Mouse (Mus musculus) layer of hippocampus, postnatal 10 days (tissue): ENCODE data around the gene Ankrd23. TPM values are rescaled to one million over a fixed set of nuclear protein-coding genes. Genes with fewer than 3 reads are reported as not detected.

ENCODE experiments used
- DNase-seq, 2 experiments: peaks; one replicate each; pipeline ENCODE4 v3.0.0; 2021; ENCODE audit warnings: low spot score in 2 of 2
- total RNA-seq, 2 experiments: library from RNA; stranded (reverse); gene quantifications; 2 replicates each; pipeline ENCODE4 v1.2.3; 2021

The Ankrd23 gene
- total RNA-seq, 2 experiments from 2014 or later, result 4.9 to 5.0 TPM

DNA sequence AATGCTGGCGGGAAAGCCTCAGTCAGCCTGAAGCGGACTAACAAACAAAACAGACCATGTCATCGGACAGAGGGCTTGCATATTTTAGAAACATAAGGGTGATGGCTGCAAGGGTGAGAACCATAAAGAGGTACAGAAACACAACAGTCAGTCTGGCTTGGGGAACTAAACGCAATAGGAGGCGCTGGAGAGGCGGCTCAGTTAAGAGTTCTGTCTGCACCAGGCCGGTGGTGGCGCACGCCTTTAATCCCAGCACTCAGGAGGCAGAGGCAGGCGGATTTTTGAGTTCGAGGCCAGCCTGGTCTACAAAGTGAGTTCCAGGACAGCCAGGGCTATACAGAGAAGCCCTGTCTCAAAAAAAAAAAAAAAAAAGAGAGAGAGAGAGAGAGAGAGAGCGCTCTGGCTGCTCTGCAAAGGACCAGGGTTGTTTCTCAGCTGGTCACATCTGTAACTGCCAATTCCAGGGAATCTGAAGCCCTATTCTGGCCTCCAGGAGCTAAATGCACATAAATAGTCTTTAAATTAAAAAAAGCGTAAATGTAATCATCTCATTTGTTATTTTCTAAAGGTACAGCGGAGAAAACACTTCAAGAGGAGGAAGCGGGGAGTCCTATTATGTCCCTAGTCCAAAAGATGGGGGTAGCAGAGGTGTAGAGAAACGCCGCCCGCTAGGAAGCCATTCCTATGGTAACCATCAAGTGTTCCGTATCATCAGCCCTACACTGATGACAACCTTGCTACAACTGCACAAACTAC is 9.3 kb upstream of the Ankrd23 start:
- DNase-seq, result peak in 1 of 2 experiments; percentile 44

DNA sequence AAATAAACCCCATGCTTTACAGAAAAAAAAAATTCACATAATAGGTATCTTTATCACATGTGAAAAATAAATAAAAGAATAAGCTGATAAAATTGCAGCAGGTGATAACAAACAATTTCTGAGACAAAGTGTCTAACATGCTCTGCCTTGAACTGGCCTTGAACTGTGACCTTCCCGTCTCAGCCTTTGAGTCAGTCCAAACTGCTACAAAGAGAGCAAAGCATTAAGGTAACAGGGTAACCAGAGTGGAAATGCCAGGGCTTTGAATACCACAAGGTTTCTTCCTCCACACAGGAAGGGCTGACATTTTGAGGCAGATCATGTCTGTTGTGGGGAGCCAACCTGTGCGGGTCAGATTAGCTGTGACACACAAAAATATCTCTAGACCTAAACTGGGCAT is 8.7 kb upstream of the Ankrd23 start:
- no peak for DNase-seq

DNA sequence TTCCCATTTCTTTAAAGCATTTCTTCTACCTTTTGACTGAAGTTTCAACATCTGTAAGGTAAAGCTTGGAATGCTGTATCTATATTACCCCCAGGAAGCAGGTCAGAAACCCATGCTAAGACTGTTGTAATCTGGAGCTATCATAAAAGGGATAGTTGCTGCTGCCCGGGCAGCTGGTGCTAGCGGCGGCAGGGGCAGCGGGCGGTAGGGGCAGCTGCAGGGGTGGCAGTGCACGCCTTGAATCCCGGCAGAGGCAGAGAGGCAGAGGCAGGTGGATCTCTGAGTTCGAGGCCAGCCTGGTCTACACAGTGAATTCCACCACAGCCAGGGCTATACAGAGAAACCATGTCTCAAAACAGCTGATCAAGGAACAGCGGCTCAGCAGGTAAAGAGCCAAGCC is 6.2 kb upstream of the Ankrd23 start:
- no peak for DNase-seq

GRCm38 (mm10) chr1:36541844-36542243 is 5.2 kb upstream of the Ankrd23 start:
- DNase-seq, result peak in 1 of 2 experiments; percentile 44

GRCm38 (mm10) chr1:36540807-36541206 is 4.1 kb upstream of the Ankrd23 start:
- no peak for DNase-seq

DNA sequence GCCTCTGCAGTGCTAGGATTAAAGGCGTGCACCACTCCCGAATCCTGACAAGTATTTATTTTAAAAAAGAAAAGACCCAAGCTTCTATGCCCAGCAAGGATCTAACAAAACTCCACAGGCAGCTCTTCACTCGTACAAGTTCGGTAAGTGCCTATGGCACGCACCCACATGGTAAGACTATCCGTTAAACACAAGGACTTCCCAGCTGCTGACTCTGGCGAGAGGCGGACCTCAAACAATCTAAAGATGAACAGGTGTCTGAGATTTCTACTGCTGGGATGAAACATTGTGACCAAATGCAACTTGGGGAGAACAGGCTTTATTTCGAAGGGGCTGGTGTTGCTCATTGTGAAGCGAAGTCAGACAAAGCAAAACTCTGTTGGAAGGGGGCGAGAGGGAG is 3.4 kb upstream of the Ankrd23 start:
- DNase-seq, result no peak

DNA sequence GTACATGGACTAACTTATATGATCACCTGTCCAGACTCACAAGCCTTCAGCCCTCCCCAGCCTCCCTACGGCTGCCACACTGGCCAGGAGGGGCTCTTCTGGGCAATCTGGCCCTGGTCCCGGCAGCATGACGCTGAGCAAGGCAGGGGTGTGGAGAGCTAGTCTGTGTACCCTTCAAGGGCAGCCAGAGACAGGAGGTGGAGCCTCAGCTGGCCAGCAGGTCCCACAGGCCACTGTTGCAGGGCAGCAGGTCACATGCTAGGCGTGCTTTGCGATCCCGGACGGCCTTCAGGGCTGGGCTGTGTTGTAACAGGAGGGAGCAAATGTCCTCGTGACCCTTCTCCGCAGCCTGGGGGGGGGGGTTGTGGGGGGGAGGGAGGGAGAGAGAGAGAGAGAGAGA is 2.5 kb upstream of the Ankrd23 start, which contains the start of gene Gm42417:
Gm42417 (minus strand) TSS at position 244 of the 400 bp plus-strand sequence.
- no peak for DNase-seq

- no peak for DNase-seq
Measured at GRCm38 (mm10) chr1:36538727-36539126, 2.0 kb upstream of the Ankrd23 start.

GRCm38 (mm10) chr1:36536397-36536728 is 320 bp downstream of the Ankrd23 start:
- no peak for DNase-seq

- DNase-seq, result no peak
Measured at GRCm38 (mm10) chr1:36535477-36536396, 946 bp downstream of the Ankrd23 start.

GRCm38 (mm10) chr1:36534595-36535058 is 2.1 kb downstream of the Ankrd23 start:
- no peak for DNase-seq

DNA sequence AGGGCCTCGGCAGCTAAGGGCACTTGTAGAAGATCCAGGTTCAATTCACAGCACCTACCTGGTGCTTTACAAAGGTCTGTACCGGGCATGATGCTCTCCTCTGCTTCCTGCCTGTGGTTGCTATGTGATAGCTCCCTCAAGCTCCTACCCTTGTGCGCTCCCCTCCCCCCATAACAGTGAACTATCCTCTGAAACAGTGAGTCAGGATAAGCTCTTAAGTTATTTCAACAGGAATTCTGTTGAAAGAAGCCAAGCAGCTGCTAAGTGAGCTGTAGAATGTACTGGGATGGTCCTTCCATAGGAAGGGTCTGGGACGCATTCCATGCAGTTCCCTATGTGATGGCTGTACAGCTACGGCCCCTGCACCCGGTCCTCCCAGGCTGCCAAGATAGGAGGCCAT is 3.1 kb downstream of the Ankrd23 start:
- DNase-seq, result no peak

DNA sequence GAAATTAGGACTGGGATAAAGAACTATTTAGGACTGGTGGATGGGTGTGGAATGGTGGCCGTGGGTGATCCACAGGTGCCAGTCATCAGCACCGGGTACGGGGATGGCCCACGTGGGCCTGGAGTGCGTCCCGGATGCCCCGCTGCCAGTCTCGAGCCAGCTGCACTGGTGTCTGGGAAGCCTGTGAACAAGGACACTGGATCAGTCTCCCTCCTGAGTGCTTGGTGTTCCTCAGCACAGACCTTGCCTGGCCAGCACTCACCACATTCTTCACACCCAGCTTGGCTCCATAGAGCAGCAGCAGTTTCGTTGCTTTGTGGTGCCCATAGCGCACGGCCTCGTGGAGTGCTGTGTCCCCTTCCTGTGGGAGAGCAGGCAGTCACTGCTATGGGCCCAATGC is 5.2 kb downstream of the Ankrd23 start:
- no peak for DNase-seq

- no peak for DNase-seq
Measured at GRCm38 (mm10) chr1:36530962-36531361, 5.7 kb downstream of the Ankrd23 start.

DNA sequence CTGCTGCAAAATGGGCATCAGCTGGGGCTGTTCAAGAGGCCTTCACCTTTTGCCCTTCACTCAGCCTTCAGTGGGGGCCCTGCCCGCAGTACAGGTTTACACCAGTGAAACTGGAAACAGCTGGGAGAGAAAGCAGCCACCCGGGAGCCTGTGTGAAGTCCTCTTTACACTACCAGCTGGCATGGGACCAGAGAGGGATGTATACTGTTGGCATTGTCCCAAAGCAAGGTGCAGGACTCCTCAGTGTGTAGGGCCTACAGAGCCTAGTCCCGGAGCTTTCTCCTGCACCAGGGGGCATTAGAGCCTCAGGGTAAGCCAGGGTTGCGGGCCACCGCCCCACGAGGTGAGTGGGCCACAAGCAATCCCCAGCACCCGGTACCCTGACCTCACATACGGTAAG is 6.2 kb downstream of the Ankrd23 start:
- DNase-seq, result no peak

- DNase-seq, result no peak
Measured at GRCm38 (mm10) chr1:36529875-36530274, 6.8 kb downstream of the Ankrd23 start.

- no peak for DNase-seq
Measured at GRCm38 (mm10) chr1:36529274-36529673, 7.4 kb downstream of the Ankrd23 start.

- DNase-seq, result no peak
Measured at GRCm38 (mm10) chr1:36528351-36528750, 8.3 kb downstream of the Ankrd23 start.

DNA sequence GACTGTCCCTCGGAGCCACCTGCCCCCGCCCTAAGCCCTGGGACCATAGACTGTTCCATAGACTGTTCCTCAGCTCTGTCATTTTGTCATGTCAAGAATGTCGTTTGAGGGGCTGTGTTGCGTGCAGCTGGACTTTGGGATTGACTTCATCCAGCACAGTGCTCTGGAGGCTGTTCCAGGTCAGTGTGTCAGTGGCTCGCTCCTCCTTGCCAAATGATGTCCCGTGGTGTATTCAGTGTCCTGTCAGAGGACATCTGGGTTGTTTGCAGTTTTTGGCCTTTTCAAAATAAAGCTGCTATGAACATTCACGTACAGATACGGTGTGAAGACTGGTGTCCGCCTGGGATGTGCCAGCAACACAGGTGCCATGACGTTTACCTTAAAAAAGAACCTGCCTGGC is 9.8 kb downstream of the Ankrd23 start:
- no peak for DNase-seq

DNA sequence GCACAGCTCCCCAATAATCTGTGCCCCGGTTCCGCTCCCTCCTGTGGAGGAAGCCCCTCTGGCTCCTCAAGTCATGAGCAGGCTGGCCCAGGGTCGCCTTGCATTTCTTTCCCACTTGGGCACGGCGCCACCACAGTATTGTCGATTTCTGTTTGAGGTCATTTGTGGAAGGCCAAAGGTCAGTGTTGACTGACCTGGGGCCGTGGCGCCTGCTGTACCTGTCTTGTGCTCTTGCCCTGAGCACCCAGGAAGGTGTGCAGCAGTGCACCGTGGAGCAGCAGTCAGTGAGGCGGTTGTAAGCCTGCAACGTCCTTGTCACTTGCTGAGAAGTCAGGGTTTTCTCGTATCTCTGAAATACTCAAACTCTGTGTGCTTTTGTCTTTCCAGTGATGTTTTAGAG is 10.9 kb downstream of the Ankrd23 start:
- no peak for DNase-seq

GRCm38 (mm10) chr1:36524058-36524457 is 12.6 kb downstream of the Ankrd23 start:
- DNase-seq, result no peak

DNA sequence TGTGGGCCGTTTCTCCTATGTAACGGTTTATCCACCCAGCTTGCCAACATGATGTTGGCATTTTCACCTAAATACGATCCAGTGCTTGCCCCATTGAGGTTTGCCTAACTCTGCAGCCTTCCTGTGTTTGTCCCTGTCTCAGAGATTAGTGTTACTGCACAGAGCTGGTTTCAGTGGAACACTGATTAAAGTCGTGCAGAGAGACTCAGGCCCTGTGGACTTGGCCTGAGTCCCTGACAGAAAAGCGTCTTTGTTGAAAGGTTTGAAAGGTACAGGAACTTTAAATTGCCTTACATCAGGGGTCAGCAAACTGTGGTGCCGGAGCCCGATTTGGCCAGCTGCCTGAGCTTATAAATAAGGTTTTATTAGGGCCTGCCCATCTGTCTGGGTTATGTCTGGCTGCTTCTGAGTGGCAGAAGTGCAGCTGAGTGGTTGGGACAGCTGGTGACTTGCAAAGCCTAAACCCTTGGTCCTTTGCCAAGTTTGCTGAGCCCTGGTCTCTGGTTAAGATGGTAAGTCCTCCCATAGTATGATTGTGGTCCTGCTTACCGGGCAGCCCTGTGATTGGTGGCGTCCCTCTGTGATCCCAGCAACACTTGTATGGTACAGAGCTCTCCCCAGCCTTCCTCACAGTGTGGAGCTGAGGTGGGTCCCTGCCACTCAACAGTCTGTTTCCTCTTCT is 13.2 kb downstream of the Ankrd23 start:
- no peak for DNase-seq
